Mouse (Mus musculus) heart, embryonic 15.5 days (tissue): ENCODE data around the gene Gabra6. TPM values are rescaled to one million over a fixed set of nuclear protein-coding genes. Genes with fewer than 3 reads are reported as not detected.

Experiments
- ATAC-seq: fragments of 200-750 bp; cut with Nextera tagmentation; replicated peaks from 2 replicates; pipeline ENCODE4 v1.8.0; 2017; ENCODE audit warnings: low read depth, moderate TSS enrichment; ENCODE audit not compliant: insufficient number of reproducible peaks, insufficient read depth, low FRiP score
- H3K27ac ChIP-seq: fragments of 300-500 bp; sonication (generic); 2 replicates; pipeline ENCODE4 v1.5.1; 2015; ENCODE audit warnings: mild to moderate bottlenecking, inconsistent platforms
- H3K27me3 ChIP-seq: fragments of 300-500 bp; sonication (generic); 2 replicates; pipeline ENCODE4 v1.6.1; 2015; ENCODE audit warnings: inconsistent platforms
- H3K36me3 ChIP-seq: fragments of 300-500 bp; sonication (generic); 2 replicates; pipeline ENCODE4 v1.6.1; 2015; ENCODE audit warnings: mild to moderate bottlenecking, inconsistent platforms
- H3K4me1 ChIP-seq: fragments of 300-500 bp; sonication (generic); replicated peaks from 2 replicates; pipeline ENCODE4 v1.6.1; 2015; ENCODE audit warnings: inconsistent platforms
- H3K4me2 ChIP-seq: fragments of 300-500 bp; sonication (generic); 2 replicates; pipeline ENCODE4 v1.6.1; 2015; ENCODE audit warnings: inconsistent platforms, mild to moderate bottlenecking, moderate library complexity
- H3K4me3 ChIP-seq: fragments of 300-500 bp; sonication (generic); 2 replicates; pipeline ENCODE4 v1.5.1; 2015; ENCODE audit warnings: mild to moderate bottlenecking, inconsistent platforms
- H3K9ac ChIP-seq: fragments of 300-500 bp; sonication (generic); 2 replicates; pipeline ENCODE4 v1.6.1; 2015; ENCODE audit warnings: mild to moderate bottlenecking, inconsistent platforms
- H3K9me3 ChIP-seq: fragments of 300-500 bp; sonication (generic); replicated peaks from 2 replicates; pipeline ENCODE4 v1.6.1; 2016; ENCODE audit warnings: inconsistent platforms
- WGBS: fragments of 180-500 bp; shearing (Covaris S2); methylation state at CpG from one replicate; pipeline ENCODE4 v1.1.7; 2015; ENCODE audit warnings: mixed read lengths; 5-methylcytosine and 5-hydroxymethylcytosine counted together
- polyA plus RNA-seq: library from polyadenylated mRNA; unstranded; fragments of >200 nt; fragmentation: Nextera tagmentation; extraction: Ambion mirVana; gene quantifications from 2 replicates; pipeline ENCODE4 v1.2.1, GENCODE M21; 2015

Gene Gabra6
- polyA plus RNA-seq, 1 experiment from 2014 or later, result not detected

DNA sequence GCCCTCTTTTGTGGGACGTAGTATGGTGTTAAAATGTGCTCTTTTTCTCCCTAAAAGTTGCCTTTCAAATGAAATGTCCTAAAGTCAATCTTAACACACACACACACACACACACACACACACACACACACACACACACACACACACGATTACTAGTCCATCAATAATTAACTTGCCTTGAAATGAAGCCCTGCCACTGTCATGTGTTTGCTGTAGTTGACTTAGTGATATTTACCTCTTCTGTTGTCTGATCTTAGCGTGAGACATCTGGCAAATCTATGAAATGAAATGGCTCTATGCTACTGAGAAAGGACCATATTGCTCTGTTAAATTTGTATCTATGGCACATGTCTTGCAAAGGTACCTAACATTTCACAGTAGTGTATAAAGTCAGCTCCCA is 61.9 kb downstream of the Gabra6 start:
- no peak overlapping the region for H3K27ac ChIP-seq
- H3K4me3 ChIP-seq, result no peak overlapping the region
- H3K27me3 ChIP-seq, result no peaks in the 10 kb centered on the region
- H3K4me1 ChIP-seq, result no peaks in the 10 kb centered on the region
- no peak overlapping the region for H3K9ac ChIP-seq
- WGBS, result 78% methylated on average over 3 of the region's 3 CpGs
- no peaks in the 10 kb centered on the region for H3K9me3 ChIP-seq
- no peaks in the 10 kb centered on the region for H3K36me3 ChIP-seq
- H3K4me2 ChIP-seq, result no peak overlapping the region
- ATAC-seq, result no peak

Other genes with a start within 250 kb of the Gabra6 start
- gene Gabra1, start 138.1 kb downstream of the Gabra6 start, polyA plus RNA-seq, result 0.58 and 0.70 TPM in 2 replicates
- 0.74 TPM in 2 replicates for gene Gabrb2, start 98.7 kb upstream of the Gabra6 start, polyA plus RNA-seq